Mouse (Mus musculus) megakaryocyte, adult 5-6 weeks (primary cell): ENCODE measurements at regions not wholly inside any gene's neighbourhood (a gene's known extent, or its start where the extent isn't known, plus 50 kb on each side); places are given as distances from the start of the nearest gene placed in this dataset.

ENCODE experiments used
- ATAC-seq: 2 replicates; pipeline ENCODE4 v1.8.0; 2016; ENCODE audit warnings: mild to moderate bottlenecking, inconsistent platforms; ENCODE audit not compliant: poor library complexity, severe bottlenecking

DNA sequence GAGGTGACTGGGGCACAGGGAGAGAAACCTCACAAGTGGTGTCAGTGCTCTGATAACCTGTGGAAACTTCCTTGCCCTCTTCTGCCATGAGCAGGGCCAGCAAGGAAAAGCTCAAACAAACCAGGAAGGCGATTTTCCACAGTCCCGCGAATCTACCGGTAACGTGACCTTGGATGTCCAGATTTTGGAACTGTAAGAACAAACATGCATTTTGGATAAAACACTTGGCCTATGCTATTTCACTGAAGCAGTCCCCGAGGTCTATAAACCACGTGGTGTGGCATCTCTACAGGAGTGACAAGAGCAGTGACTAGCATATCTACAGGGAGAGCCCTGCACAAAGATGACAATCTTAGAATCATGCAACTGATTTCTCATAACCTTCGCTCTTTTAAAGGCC lies 211.9 kb upstream of the Daam1 start:
- ATAC-seq = no peak

DNA sequence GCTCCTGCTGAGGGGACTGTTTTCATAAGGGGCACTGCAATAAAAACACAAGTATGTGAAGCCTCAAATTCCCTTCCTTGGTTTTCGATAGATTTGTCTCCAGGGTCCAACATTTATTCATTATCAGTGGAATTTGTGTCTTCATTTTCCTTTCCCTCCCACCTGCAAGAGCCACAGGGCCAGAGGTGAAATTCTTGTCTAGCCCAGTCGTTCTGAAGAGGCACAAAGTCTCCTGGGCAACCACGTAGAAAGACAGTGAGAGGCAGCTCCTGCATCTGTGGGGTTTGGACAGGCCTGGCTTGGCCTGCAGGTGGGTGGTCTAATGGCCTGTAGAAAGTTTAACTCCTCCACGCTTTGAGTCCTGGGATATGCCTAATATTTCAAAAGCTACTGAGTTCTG lies 211.3 kb upstream of the Daam1 start:
- no peak for ATAC-seq

DNA sequence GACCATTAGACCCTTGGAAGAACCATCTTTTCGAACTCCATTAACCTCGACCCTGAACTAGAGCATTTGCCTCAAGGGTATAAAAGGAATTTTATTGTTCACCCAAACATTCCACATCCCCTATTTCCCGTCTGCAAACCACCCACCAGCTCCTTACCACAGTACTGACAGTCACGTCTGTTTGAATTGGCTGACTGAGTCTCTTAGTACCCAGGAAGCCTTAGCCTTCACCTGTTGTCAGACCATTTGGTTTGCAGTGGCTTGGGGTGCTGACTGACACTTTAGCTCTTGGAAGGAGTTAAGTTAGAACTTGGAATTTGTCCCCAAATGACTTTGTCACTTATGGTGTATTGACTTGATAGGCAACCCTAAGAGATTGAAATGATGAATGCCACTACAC lies 209.3 kb upstream of the Daam1 start:
- no peak for ATAC-seq

DNA sequence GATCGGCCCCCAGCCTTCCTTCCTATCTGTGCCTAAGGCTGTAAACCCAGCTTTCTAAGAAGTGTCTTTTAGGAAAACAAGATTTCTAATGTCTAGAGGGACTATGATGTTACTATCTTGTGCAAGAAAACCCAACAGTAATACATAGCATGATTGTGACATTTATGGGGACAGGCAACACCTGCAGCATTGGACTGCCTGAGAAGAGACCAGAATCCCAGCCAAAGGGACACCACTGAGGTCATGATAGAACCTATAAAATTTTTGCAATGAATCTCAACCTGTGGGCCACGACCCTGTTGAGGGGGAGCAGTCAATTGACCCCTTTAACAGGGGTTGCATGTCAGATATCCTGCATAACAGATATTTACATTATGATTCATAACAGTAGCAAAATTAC lies 208.1 kb upstream of the Daam1 start:
- ATAC-seq = no peak

DNA sequence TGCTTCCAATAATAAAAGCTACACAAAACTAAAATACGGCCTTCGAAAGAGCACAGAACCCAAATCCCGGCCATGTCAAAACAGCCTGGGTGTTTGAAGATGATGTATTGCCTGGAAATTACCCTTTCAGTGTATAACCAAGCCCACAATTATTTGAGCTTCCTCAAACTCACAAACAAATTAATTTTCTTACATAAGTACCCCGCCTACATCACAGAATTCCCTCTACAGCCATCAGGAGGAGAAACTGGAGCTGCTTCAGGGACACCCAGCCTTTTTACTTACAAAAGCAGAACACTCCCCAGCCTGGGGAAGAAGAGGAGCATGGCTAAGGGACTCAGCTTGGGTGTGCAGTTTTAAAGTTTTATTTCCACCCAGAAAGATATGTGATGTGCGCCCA lies 207.6 kb upstream of the Daam1 start:
- ATAC-seq = no peak

DNA sequence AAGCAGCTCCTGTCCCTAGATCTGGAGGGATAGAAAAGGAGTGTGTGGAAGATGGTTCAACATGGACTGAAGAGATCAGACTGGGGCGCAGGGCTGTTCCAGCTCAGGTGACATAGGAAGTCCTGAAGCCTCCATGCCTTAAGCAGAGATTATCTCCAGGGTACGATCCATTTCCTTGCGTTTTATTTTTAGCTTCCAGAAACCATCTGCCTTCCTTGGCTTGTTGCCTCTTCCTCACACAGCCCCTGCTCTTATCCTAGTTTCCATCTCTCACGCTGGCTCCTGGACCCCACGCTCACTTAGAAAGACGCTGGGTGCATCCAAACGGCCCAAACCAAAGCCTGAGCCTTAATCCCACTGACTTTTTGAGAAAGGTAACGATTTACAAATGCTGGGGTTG lies 206.8 kb upstream of the Daam1 start:
- ATAC-seq = no peak

DNA sequence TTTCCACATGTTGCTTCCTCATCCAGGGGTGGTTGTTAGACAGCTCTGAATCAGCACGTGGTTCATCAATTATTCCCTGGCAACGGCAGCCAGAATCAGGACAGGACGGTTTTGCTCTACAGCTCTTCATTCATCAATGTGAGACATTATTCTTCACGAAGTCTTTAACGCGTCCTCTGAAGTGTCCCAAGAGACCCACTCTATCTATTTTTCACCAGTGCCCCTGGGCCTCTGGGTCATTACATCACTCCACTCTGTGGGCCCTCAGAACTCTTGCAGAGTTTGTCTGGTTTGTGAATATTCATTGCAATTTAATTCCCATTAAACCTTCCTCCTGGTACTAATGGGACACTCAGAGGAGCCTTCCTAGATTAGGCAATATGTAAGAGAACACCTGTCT lies 206.2 kb upstream of the Daam1 start:
- no peak for ATAC-seq

DNA sequence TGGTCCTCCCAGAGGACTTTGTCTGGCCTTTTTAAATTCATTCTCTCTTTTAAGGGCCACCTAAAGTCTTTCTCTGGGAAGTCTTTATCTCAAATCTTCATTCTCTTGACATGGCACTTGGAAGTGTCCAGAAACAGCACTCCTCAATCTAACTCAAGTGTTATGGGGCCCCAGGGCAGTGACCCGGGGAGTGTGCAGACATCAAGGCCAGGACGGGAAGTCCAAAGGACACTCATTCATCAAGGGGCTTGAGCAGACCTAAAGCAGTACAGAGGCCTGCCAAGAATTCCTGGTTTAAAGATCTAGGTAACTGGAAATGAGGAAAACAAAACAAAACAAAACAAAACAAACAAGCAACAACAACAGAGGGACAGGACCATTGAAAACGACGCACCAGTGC lies 205.8 kb upstream of the Daam1 start:
- no peak for ATAC-seq

DNA sequence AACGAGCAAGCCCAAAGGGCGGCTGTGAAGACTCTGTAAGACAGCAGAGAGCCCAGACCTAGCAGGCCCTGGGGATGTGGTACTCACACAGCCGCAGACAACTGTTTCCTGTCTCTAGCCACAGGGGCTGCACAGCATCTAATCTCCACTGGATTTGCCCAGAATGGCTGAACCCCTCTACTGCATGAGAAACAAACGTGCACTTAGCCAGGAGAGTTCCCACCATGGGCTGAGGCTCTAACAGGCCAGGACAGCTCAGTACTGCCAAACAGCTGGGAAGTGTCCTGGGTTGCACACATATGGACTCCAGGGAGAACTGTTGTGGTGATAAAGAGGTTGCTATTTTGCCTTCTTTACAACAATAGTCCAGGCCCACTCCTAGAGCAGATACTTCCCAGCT lies 204.1 kb upstream of the Daam1 start:
- ATAC-seq = no peak

DNA sequence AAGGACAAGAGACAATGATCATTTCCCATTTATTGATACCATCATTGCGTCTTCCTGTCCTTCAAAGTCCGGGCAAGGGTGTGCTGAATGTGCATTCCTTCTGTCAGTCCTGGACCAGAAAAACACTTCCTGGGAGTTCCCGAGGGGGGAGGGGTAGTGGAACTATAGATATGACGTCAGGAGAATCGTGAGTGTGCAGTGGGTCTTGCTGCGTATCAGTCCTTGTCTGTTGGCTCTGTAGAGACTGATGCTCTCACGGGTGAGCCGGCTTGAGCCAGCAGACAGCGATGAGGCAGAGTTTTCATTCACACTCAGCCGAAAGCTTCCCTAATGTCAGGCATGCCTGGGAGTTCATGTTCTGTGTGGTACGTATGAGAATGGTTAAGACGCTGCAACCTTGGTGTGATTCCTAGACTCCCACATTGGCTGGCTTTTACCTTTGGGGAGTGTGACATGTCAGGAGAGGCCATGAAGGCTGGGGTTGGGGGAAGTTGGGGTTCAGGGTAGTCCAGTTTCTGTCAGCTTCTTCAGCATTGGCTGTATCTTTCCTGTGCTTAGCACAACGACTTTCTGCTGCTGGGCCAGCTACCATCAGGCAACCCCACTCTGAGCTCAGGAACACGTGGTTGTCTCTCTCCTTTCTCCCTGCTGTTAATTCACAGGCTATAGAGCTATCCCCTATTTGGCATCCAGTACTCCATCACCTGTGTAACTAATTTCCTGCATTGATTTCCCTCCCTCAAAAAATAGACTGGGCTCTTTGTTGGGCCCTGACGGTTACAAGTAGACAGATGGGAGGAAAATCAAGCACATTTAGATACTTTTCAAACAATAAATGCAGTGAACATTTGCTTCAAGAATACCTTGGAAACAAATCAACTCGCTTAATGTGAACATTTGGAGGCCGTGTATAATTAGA lies 203.2 kb upstream of the Daam1 start:
- ATAC-seq = no peak

DNA sequence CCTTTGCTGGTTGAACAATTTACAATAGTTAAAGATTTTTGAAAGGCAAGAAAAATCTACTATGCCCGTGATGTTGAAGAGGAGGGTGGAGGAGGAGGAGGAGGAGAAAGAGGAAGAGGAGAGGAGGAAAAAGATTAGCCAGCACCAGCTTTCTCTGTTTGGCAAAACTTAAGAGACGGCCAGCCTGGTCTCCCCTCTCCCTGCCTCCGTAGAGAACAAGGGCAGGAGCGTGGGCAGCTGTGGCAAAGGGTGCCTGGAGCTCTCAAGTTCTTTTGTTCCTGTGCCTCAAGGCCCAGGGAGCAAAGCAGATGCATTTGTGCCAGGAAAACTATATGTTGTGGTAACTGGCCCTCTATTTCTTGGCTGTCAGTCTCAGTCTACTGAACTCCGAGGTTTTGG lies 202.5 kb upstream of the Daam1 start:
- ATAC-seq = no peak

DNA sequence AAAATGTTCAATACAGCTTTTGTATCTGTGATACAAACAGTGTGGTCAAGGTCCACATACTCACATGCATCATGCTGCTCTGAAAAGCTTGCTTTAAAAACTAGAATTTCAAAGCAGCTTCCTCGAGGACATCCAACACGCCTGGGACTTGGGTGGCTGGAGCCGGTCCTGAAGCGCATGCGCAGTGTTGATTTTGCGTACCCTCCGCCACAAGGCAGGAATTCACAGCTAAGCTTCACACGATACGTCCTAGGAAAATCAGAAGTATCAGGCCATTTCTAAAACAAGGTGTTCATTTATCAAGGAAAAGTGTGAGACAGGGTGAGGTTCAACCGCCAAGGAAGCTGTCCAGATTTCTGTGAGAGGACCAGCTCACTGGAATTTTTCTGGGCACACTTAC lies 202.1 kb upstream of the Daam1 start:
- ATAC-seq = no peak

DNA sequence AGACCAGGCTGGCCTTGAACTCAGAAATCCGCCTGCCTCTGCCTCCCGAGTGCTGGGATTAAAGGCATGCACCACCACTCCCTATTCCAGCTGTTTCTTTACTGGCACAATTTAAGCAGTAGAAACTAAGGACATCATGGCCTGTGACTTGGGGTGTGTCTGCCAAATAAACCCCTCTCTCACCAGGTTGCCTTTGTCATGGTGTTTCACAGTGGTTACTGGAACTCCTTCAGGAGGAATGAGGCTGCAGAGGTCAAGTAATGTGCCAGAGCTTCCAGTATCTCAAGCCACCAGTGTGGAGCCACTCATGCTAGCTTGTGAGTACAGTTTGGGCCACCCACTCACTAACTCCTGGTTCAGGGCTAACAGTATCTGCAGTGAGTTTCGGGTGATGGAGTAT lies 200.5 kb upstream of the Daam1 start:
- no peak for ATAC-seq

DNA sequence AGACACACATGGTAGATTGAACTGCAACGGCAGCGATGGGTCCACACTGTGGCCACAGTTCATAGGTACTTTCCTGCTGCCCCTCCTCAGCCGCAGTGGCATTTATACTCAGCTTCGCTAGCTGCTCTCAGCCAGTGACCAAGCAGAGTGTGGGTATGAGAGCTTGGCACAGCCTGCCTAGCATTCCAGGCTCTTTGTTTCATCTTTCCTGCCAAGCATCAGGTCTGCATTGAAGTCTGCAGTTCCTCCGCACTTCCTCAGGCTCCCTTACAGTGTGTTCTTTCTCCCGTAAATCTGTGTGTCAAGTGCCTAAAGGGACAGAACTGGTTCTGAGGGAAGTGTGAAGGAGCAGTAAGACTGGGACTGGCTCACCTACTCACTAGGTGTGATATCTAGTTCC lies 194.6 kb upstream of the Daam1 start:
- ATAC-seq = no peak

DNA sequence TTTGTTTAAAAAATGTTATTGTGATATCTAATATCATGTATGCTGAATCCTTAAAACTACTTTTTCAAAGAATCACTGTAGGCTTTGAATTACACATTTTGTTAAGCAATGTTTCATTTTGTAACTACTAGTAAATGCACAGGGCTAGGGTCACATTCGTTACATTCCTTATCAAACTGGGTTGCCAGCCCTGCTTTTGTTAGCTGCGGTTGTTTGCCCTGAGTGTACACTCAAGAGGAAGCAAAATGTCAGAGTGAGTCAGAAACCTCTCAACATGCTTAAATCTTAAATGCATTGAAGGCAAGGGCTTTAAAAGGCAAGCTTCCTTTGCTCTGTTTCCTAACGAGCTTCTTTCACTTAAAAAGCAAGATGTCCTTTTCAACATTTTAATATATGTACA lies 193.6 kb upstream of the Daam1 start:
- ATAC-seq = no peak

DNA sequence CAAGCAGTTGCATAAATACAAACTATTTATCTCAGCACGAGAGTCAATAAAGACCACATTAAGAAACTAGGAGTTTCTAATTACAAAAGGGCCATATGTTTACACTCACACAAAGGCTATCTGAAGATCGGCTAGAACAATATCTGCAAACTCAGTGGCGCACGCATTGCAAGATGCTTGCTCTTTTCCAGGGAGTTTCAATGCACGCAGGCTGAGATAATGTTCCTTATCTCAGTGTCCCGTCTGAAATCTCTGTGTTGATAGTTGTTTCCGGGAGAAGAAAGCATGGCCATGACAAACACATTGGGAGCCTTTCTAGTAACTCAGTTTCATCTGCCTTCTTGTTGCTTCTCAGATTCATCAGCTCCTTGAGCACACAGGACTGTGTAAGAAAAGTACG lies 192.6 kb upstream of the Daam1 start:
- ATAC-seq = no peak

DNA sequence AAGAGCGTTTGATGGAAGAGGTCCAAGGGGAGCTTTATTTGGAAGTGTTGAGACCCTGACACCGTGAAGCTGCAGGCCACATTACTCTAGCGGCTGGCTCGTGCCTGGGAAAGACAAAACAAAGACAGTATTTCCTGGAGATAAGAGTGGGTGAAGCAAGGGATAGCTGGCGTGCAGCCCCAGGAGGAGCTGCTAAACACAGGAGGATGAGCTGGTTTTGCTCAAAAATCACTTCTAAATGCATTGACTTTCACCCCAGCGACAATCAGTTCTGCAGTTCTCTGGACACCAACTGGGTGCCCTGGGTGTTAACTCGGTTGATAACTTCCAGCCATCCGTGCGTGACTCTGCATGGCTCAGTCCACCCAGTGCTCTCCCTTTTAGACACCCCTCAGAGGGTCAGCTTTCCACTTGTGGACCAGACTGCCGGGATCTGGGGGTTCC lies 190.8 kb upstream of the Daam1 start:
- ATAC-seq = no peak

DNA sequence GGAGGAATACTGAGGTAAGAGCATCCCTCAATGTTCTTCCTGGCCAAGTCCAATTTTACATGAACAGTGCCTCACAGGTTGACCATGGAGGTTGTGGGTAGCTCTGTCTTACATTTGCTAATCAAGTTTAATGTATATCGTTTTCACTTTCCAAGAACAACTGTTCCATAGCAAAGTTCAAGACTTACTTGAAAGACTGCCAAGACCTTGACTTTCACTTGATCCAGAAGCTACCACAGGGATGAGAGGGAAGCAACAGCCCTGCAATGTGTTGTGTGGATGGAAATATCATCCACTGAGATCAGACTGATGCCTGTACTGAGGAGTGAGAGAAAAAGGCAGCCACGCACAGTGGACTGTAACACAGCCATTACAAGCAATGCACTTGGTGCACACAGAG lies 189.4 kb upstream of the Daam1 start:
- no peak for ATAC-seq

DNA sequence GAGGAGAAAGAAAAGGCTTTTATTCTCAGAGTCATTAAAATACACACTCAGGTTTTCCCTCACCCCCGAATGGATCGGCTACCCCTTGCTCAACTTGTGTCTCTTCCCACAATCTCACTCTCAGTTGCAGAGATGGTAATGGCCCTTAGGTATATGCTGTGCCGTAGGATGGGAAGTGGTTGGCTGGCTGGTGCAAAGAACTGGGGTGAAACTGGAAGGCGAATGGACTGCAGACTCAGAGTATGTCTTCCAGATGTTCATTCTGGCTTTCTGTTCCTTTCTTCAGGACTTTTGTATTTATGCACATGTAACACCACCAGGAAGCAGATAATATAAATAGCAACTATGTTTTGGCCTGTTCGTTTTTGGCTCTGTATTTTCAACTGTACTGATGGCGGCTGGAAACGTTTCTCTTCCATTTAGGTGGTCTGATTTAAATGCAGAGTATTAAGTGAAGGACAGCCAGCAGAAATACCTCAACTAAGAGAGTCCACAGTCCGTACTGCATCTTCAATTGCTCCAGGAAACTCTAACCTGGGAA lies 188.0 kb upstream of the Daam1 start:
- no peak for ATAC-seq

DNA sequence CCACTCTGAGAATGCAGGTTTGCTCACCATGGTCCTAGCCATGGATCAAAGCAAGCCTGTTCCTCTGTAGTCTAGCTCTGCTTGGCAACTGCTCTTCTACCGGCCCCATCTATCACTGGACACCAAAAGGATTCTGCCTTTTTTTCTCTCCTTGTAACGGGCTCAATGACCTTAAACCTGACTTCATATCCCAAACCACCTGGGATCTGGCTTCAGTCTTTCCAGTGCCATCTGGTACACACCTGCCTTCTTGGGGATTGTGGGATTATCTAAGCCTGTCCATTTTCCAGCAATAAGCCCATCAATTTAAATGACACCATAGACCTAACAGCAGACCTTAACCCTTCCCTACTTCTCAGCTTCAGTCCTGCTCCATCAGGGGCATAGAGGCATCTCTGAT lies 179.6 kb upstream of the Daam1 start:
- no peak for ATAC-seq

DNA sequence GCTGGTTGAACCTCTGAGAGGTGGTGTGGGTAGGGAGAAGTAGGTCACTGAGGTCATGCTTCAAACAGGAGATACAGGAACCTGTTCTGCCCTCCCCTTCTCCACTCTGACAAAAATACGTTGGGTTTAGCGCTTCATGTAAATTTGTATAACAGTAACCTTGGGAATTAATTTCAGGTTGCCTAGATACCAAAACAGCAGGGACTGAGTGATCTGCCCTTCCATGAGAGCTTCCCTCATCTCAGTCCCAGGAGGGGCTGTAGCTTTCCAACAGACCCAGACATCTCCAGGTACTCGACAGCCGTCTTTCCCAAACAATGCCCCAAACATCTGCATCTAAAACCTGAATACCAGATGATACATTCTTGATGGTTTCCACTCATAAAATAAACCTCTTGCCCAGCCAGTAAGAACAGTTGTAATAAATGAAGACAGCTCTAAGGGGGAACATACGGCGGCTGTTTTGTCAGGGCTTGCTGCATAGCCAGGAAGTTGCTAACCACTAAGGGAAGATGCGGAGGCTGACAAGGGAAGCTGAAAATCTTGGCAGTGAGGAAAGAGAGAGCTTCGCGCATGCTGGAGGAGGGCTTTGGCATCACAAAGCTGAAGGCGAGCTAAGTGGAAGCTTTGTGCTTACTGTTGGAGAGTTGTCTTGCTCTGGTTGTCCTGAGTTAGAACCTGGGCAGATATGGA lies 137.4 kb upstream of the Daam1 start:
- ATAC-seq = 0 out of 2 replicates have a peak, but pooled peaks have one; percentile 30

DNA sequence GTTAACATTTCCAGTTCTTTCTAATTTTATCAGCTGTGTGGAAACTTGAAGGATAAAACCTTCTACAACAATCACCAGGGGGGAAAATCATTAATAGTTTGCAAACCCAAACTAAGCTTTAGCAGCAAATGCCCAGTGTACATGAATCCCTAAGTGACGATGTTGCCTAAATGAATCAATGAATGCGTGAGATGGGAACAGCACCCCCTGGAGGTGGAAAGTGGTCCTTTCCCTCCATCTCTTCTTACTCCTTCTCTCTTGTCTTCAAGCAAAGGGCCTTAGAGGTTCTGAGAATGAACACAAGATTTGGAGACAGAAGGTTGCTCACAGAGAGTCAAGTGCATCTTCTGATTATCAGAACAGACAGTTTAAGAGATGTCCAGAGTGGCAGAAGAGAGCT lies 129.1 kb upstream of the Daam1 start:
- no peak for ATAC-seq
